10 mouse cellular contexts compared by ENCODE assay signal in genomic region chr7:127709261-127709979, GRCm38 (mm10). TPM values are rescaled to one million over a fixed set of nuclear protein-coding genes. Genes with fewer than 3 reads are reported as not detected.
DNase-seq lines count a peak whose midpoint lies in the region; ATAC-seq and TF ChIP-seq lines count a peak whose summit lies in the region.
"Had no signal": no experiment of that assay in that cellular context is flagged by ENCODE, and none has a peak within 500 bp of the region (broad histone marks: within the 10 kb centered on the region; RNA-seq: fewer than 3 reads in every experiment).

No protein-coding gene starts in this region.

- H3K27me3 ChIP-seq in heart, embryonic 12.5 days (replicated peaks) = no peaks in the 10 kb centered on the region
- H3K27me3 ChIP-seq in hindbrain, embryonic 13.5 days = no peaks in the 10 kb centered on the region
- no peaks in the 10 kb centered on the region for H3K27me3 ChIP-seq in midbrain, embryonic 12.5 days

- TF ChIP-seq CTCF in bone marrow macrophage, adult 2 months (IDR thresholded peaks at IDR 0.05; ENCODE audit: low read depth, low read length) = no peak

- H3K27ac ChIP-seq in heart, embryonic 12.5 days (ENCODE audit: poor library complexity, severe bottlenecking) = no peak overlapping the region
- H3K27ac ChIP-seq in bone marrow macrophage, adult 2 months (ENCODE audit: insufficient read depth, low read depth, low read length) = no peak overlapping the region
- peak overlapping the region; percentile 95; the same call in 1 of the 2 replicates for H3K27ac ChIP-seq in hindbrain, embryonic 13.5 days
- H3K27ac ChIP-seq in midbrain, embryonic 12.5 days (replicated peaks) = peak overlapping the region; percentile 97

- intact Hi-C loops in left cerebral cortex, postnatal 10 days (cut with DNase I) = no loop called here

- H3K9me3 ChIP-seq in heart, embryonic 12.5 days (replicated peaks) = no peaks in the 10 kb centered on the region
- H3K9me3 ChIP-seq in hindbrain, embryonic 13.5 days = no peaks in the 10 kb centered on the region
- no peaks in the 10 kb centered on the region for H3K9me3 ChIP-seq in midbrain, embryonic 12.5 days

- DNase-seq in heart, adult 9 months (ENCODE audit: low spot score in 2 of 2) = no peak
- no peak for DNase-seq in left cerebral cortex, postnatal 10 days (ENCODE audit: extremely low spot score in 1 of 2, low spot score in 2 of 2)
- DNase-seq in retina, postnatal 1 day = no peak
- no peak for DNase-seq in spleen, adult 12 weeks (ENCODE audit: low spot score)

- H3K36me3 ChIP-seq in heart, embryonic 12.5 days = peaks cover 21% of the 10 kb centered on the region
- peaks cover 21% of the 10 kb centered on the region for H3K36me3 ChIP-seq in hindbrain, embryonic 13.5 days
- peaks cover 18% of the 10 kb centered on the region for H3K36me3 ChIP-seq in midbrain, embryonic 12.5 days

- no peak overlapping the region; the same call in 1 of the 2 replicates for H3K9ac ChIP-seq in heart, embryonic 12.5 days
- no peak overlapping the region for H3K9ac ChIP-seq in hindbrain, embryonic 13.5 days
- peak overlapping the region; percentile 84 for H3K9ac ChIP-seq in midbrain, embryonic 12.5 days (replicated peaks)

- no peak for ATAC-seq in heart, embryonic 12.5 days (ENCODE audit: insufficient number of reproducible peaks, low FRiP score)
- ATAC-seq in hindbrain, embryonic 13.5 days (ENCODE audit: low FRiP score) = no peak
- no peak for ATAC-seq in midbrain, embryonic 12.5 days (ENCODE audit: low FRiP score, low read depth)

- H3K4me2 ChIP-seq in heart, embryonic 12.5 days = peak overlapping the region; percentile 72
- peak overlapping the region; percentile 69 for H3K4me2 ChIP-seq in hindbrain, embryonic 13.5 days
- peak overlapping the region; percentile 64 for H3K4me2 ChIP-seq in midbrain, embryonic 12.5 days (replicated peaks)

- H3K4me3 ChIP-seq in heart, embryonic 12.5 days = peak overlapping the region; percentile 74
- H3K4me3 ChIP-seq in bone marrow macrophage, adult 2 months (ENCODE audit: insufficient read depth, low read length) = peak overlapping the region; percentile 62
- peak overlapping the region; percentile 80 for H3K4me3 ChIP-seq in hindbrain, embryonic 13.5 days
- H3K4me3 ChIP-seq in midbrain, embryonic 12.5 days = peak overlapping the region; percentile 73

- 76% methylated on average over 5 of the region's 5 CpGs for whole genome bisulfite sequencing in heart, embryonic 12.5 days
- 80% methylated on average over 5 of the region's 5 CpGs for WGBS in hindbrain, embryonic 13.5 days
- 81% methylated on average over 5 of the region's 5 CpGs for WGBS in midbrain, embryonic 12.5 days

- peaks cover 29% of the 10 kb centered on the region for H3K4me1 ChIP-seq in heart, embryonic 12.5 days (replicated peaks)
- H3K4me1 ChIP-seq in bone marrow macrophage, adult 2 months (ENCODE audit: control insufficient read depth, insufficient read depth, low read length) = peaks cover 7% of the 10 kb centered on the region; the same call in 1 of the 2 replicates
- peaks cover 51% of the 10 kb centered on the region for H3K4me1 ChIP-seq in hindbrain, embryonic 13.5 days (replicated peaks)
- H3K4me1 ChIP-seq in midbrain, embryonic 12.5 days = peaks cover 32% of the 10 kb centered on the region

- no peak for TF ChIP-seq POLR2A in bone marrow macrophage, adult 2 months (IDR thresholded peaks at IDR 0.05; ENCODE audit: borderline replicate concordance, low read depth, low read length)

RNA-seq across cellular contexts. Expression of gene Bcl7c, which starts 0.7 kb away (rescaled TPM):
- polyA plus RNA-seq in heart, embryonic 12.5 days (2016; fragmentation: Nextera tagmentation; extraction: Ambion mirVana) = 43.3 and 49.5 TPM in 2 replicates
- 30.4 and 40.0 TPM in 2 replicates for polyA plus RNA-seq in bone marrow macrophage, adult 2 months (2012; ENCODE audit: insufficient read depth, insufficient read length, missing spikeins)
- polyA plus RNA-seq in hindbrain, embryonic 13.5 days (2015; fragmentation: Nextera tagmentation; extraction: Ambion mirVana) = 47.0 and 50.8 TPM in 2 replicates
- polyA plus RNA-seq in midbrain, embryonic 12.5 days (2016; fragmentation: Nextera tagmentation; extraction: Ambion mirVana) = 79.0 and 79.2 TPM in 2 replicates
- total RNA-seq in left cerebral cortex, postnatal 10 days (2021) = 10 to 100 TPM; 55.1 to 55.9 TPM

RNA-seq across cellular contexts. Expression of gene Ctf1, which starts 3.1 kb away (rescaled TPM):
- polyA plus RNA-seq in heart, embryonic 12.5 days (2016; fragmentation: Nextera tagmentation; extraction: Ambion mirVana) = 4.3 and 5.1 TPM in 2 replicates
- not detected in 2 replicates for polyA plus RNA-seq in bone marrow macrophage, adult 2 months (2012; ENCODE audit: insufficient read depth, insufficient read length, missing spikeins)
- polyA plus RNA-seq in hindbrain, embryonic 13.5 days (2015; fragmentation: Nextera tagmentation; extraction: Ambion mirVana) = 2.8 and 3.3 TPM in 2 replicates
- polyA plus RNA-seq in midbrain, embryonic 12.5 days (2016; fragmentation: Nextera tagmentation; extraction: Ambion mirVana) = 5.5 and 5.8 TPM in 2 replicates
- 1 to 10 TPM; 2.9 to 4.5 TPM for total RNA-seq in left cerebral cortex, postnatal 10 days (2021)

RNA-seq across cellular contexts. Expression of gene Ctf2, which starts 22.5 kb away (rescaled TPM):
- 0.10 TPM in 1 of 2 replicates, not detected in the other for polyA plus RNA-seq in heart, embryonic 12.5 days (2016; fragmentation: Nextera tagmentation; extraction: Ambion mirVana)
- polyA plus RNA-seq in bone marrow macrophage, adult 2 months (2012; ENCODE audit: insufficient read depth, insufficient read length, missing spikeins) = not detected in 2 replicates
- polyA plus RNA-seq in hindbrain, embryonic 13.5 days (2015; fragmentation: Nextera tagmentation; extraction: Ambion mirVana) = 0.18 TPM in 1 of 2 replicates, not detected in the other
- 0.13 and 0.21 TPM in 2 replicates for polyA plus RNA-seq in midbrain, embryonic 12.5 days (2016; fragmentation: Nextera tagmentation; extraction: Ambion mirVana)
- total RNA-seq in left cerebral cortex, postnatal 10 days (2021) = not detected
- total RNA-seq: layer of hippocampus, adult 8-10 months had no signal
- polyA plus RNA-seq: small intestine, adult 2 months had no signal

RNA-seq across cellular contexts. Expression of gene Fbxl19, which starts 34.9 kb away (rescaled TPM):
- polyA plus RNA-seq in heart, embryonic 12.5 days (2016; fragmentation: Nextera tagmentation; extraction: Ambion mirVana) = 3.4 and 3.7 TPM in 2 replicates
- 11.9 and 16.5 TPM in 2 replicates for polyA plus RNA-seq in bone marrow macrophage, adult 2 months (2012; ENCODE audit: insufficient read depth, insufficient read length, missing spikeins)
- 9.0 and 9.3 TPM in 2 replicates for polyA plus RNA-seq in hindbrain, embryonic 13.5 days (2015; fragmentation: Nextera tagmentation; extraction: Ambion mirVana)
- 10.7 and 11.1 TPM in 2 replicates for polyA plus RNA-seq in midbrain, embryonic 12.5 days (2016; fragmentation: Nextera tagmentation; extraction: Ambion mirVana)
- total RNA-seq in left cerebral cortex, postnatal 10 days (2021) = 100 to 1,000 TPM in 1 of 2 experiments, 10 to 100 TPM in 1; 99.3 to 107 TPM

Comparison
In these comparisons a context has a peak if more than half of its experiments do, and no peak if none do; other contexts are left out.
1. H3K27ac ChIP-seq: peak in hindbrain, embryonic 13.5 days (single experiment) and midbrain, embryonic 12.5 days (single experiment); none in heart, embryonic 12.5 days (single experiment) and bone marrow macrophage, adult 2 months (single experiment).
2. Peak in every context shown above with its lines, with median percentiles within 50 percentile points of each other: H3K4me2 ChIP-seq and H3K4me3 ChIP-seq.